Mouse (Mus musculus) ovary, adult 2 months (tissue): Measurements from ENCODE around the gene Atp13a1. TPM values are rescaled to one million over a fixed set of nuclear protein-coding genes. Genes with fewer than 3 reads are reported as not detected.

Experiments used
- polyA plus RNA-seq: library from polyadenylated mRNA; depleted of rRNA; stranded (reverse); fragments of >200 nt; gene quantifications from 2 replicates; pipeline ENCODE4 v1.2.3, GENCODE M21; 2012; rRNA removed

The Atp13a1 gene
- 140 and 171 TPM in 2 replicates for polyA plus RNA-seq

GRCm38 (mm10) chr8:69790773-69791367 is at the start of gene Atp13a1, which contains the start of gene Zfp866:
Atp13a1 (plus strand) TSS chr8:69791163.
Zfp866 (minus strand) TSS chr8:69791178.

GRCm38 (mm10) chr8:69749544-69750454 is 41.2 kb upstream of the Atp13a1 start, which contains the start of gene Zfp963:
Zfp963 (minus strand) TSS chr8:69749970.

GRCm38 (mm10) chr8:69774503-69775148 is 16.3 kb upstream of the Atp13a1 start, which contains the start of gene Gm20422:
Gm20422 (minus strand) TSS chr8:69774886.

GRCm38 (mm10) chr8:69808094-69808863 is 17.3 kb downstream of the Atp13a1 start, which contains the start of gene Gmip:
Gmip (plus strand) TSS chr8:69808679.

GRCm38 (mm10) chr8:69822386-69823191 is 31.6 kb downstream of the Atp13a1 start, which contains the start of gene Lpar2:
Lpar2 (plus strand) TSS chr8:69822429.

DNA sequence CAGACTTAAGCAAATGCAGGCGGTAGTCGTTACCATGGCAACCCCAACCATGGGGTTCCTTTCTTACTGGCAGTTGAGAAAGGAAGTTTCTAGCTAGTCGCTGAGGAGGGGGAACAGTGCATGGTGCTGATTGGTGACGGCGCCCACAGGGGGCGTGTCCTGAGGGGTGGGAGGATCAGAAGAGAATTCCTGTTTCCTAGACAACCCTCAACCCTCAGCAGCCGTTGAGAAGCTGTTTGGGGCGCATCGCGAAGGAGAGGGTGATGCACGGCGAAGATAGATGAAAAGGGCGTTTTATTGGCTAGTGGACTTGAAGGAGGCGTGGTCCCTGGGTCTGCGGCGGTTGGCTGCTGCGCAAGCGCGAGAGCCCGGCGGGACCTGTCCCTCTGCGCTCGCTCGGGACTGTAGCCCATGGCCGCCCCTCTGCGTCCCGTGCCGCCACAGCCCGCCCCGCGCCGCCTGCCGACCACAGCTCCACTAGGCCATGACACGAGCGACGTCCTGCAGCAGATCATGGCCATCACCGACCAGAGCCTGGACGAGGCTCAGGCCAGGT is 41.4 kb downstream of the Atp13a1 start, which contains the start of gene Pbx4:
Gene Pbx4, plus strand, starts transcription at position 194 of the 556 bp plus-strand sequence.

Other genes starting within 250 kb of the Atp13a1 start
- gene Zfp868, start 165.6 kb upstream of the Atp13a1 start, polyA plus RNA-seq = 4.2 and 5.2 TPM in 2 replicates
- 1.2 TPM in 2 replicates for gene Zfp964, start 136.7 kb upstream of the Atp13a1 start, polyA plus RNA-seq
- gene Zfp869, start 80.4 kb upstream of the Atp13a1 start, polyA plus RNA-seq = 1.3 and 1.6 TPM in 2 replicates
- 2.0 and 2.3 TPM in 2 replicates for gene Zfp963, start 41.2 kb upstream of the Atp13a1 start, polyA plus RNA-seq
- gene Gm20422, start 16.3 kb upstream of the Atp13a1 start, polyA plus RNA-seq = 1.3 TPM in 1 of 2 replicates, not detected in the other
- gene Zfp866, start within 50 bp of the Atp13a1 start, polyA plus RNA-seq = 8.8 and 12.2 TPM in 2 replicates
- 25.7 and 31.8 TPM in 2 replicates for gene Gmip, start 17.5 kb downstream of the Atp13a1 start, polyA plus RNA-seq
- 7.3 and 7.6 TPM in 2 replicates for gene Lpar2, start 31.3 kb downstream of the Atp13a1 start, polyA plus RNA-seq
- 3.2 and 11.6 TPM in 2 replicates for gene Pbx4, start 41.3 kb downstream of the Atp13a1 start, polyA plus RNA-seq
- 0.92 and 1.4 TPM in 2 replicates for gene Cilp2, start 96.5 kb downstream of the Atp13a1 start, polyA plus RNA-seq
- gene Tssk6, start 111.0 kb downstream of the Atp13a1 start, polyA plus RNA-seq = 2.1 and 3.1 TPM in 2 replicates
- gene Ndufa13, start 111.4 kb downstream of the Atp13a1 start, polyA plus RNA-seq = 98.7 and 144 TPM in 2 replicates
- 14.1 and 14.6 TPM in 2 replicates for gene Yjefn3, start 111.5 kb downstream of the Atp13a1 start, polyA plus RNA-seq
- gene Gatad2a, start 205.2 kb downstream of the Atp13a1 start, polyA plus RNA-seq = 79.6 and 96.8 TPM in 2 replicates